Mouse (Mus musculus): Measurements from ENCODE around the gene Ap1g1.

GRCm38 (mm10) chr8:109907376-109907775 is 129.0 kb downstream of the Ap1g1 start:
- TF ChIP-seq POLR2A (IDR thresholded peaks at IDR 0.05; ENCODE audit: extremely low read depth, insufficient read depth, low read length) (no peak), CTCF (IDR thresholded peaks at IDR 0.05; ENCODE audit: low read depth, low read length) (no peak)

Measured in liver, adult 2 months (tissue).